Mouse (Mus musculus) neural tube, embryonic 14.5 days (tissue): ENCODE data around the gene Gfpt1. TPM values are rescaled to one million over a fixed set of nuclear protein-coding genes. Genes with fewer than 3 reads are reported as not detected.
"Not testable (repeated sequence)": the region's sequence is repeated elsewhere in the genome, so short reads cannot be mapped to it uniquely, and the experiment has no call there.

Experiments
- ATAC-seq: fragments of 200-750 bp; cut with Nextera tagmentation; 2 replicates; pipeline ENCODE4 v1.8.0; 2017; ENCODE audit warnings: low read depth, mild to moderate bottlenecking, moderate TSS enrichment, moderate library complexity
- H3K27ac ChIP-seq: fragments of 300-500 bp; sonication (generic); 2 replicates; pipeline ENCODE4 v1.5.1; 2014; ENCODE audit warnings: low read depth, mild to moderate bottlenecking, control low read depth, low read length, moderate library complexity, mixed read lengths
- H3K27me3 ChIP-seq: fragments of 300-500 bp; sonication (generic); 2 replicates; pipeline ENCODE4 v1.6.1; 2014; ENCODE audit warnings: low read length; ENCODE audit not compliant: control insufficient read depth, insufficient read depth
- H3K36me3 ChIP-seq: fragments of 300-500 bp; sonication (generic); 2 replicates; pipeline ENCODE4 v1.6.1; 2014; ENCODE audit warnings: low read length, mixed read lengths; ENCODE audit not compliant: control insufficient read depth, insufficient read depth
- H3K4me1 ChIP-seq: fragments of 300-500 bp; sonication (generic); 2 replicates; pipeline ENCODE4 v1.6.1; 2014; ENCODE audit warnings: low read length; ENCODE audit not compliant: control insufficient read depth, insufficient read depth
- H3K4me2 ChIP-seq: fragments of 300-500 bp; sonication (generic); 2 replicates; pipeline ENCODE4 v1.6.1; 2014; ENCODE audit warnings: mild to moderate bottlenecking, low read depth, low read length, control low read depth
- H3K4me3 ChIP-seq: fragments of 300-500 bp; sonication (generic); 2 replicates; pipeline ENCODE4 v1.5.1; 2014; ENCODE audit warnings: low read depth, low read length, control low read depth, mixed read lengths
- H3K9ac ChIP-seq: fragments of 300-500 bp; sonication (generic); replicated peaks from 2 replicates; pipeline ENCODE4 v1.6.1; 2014; ENCODE audit warnings: low read depth, mild to moderate bottlenecking, control low read depth, low read length, mixed read lengths
- H3K9me3 ChIP-seq: fragments of 300-500 bp; sonication (generic); 2 replicates; pipeline ENCODE4 v1.6.1; 2016; ENCODE audit warnings: low read length; ENCODE audit not compliant: control insufficient read depth
- WGBS: fragments of 180-500 bp; shearing (Covaris S2); extraction: QIAGEN DNeasy Blood & Tissue Kit; methylation state at CpG from one replicate; pipeline ENCODE4 v1.1.7; 2014; 5-methylcytosine and 5-hydroxymethylcytosine counted together
- polyA plus RNA-seq: library from polyadenylated mRNA; unstranded; fragments of >200 nt; fragmentation: Nextera tagmentation; extraction: Ambion mirVana; gene quantifications from 2 replicates; pipeline ENCODE4 v1.2.1, GENCODE M21; 2014

The Gfpt1 gene
- polyA plus RNA-seq, 1 experiment from 2014 or later = 33.4 TPM

DNA sequence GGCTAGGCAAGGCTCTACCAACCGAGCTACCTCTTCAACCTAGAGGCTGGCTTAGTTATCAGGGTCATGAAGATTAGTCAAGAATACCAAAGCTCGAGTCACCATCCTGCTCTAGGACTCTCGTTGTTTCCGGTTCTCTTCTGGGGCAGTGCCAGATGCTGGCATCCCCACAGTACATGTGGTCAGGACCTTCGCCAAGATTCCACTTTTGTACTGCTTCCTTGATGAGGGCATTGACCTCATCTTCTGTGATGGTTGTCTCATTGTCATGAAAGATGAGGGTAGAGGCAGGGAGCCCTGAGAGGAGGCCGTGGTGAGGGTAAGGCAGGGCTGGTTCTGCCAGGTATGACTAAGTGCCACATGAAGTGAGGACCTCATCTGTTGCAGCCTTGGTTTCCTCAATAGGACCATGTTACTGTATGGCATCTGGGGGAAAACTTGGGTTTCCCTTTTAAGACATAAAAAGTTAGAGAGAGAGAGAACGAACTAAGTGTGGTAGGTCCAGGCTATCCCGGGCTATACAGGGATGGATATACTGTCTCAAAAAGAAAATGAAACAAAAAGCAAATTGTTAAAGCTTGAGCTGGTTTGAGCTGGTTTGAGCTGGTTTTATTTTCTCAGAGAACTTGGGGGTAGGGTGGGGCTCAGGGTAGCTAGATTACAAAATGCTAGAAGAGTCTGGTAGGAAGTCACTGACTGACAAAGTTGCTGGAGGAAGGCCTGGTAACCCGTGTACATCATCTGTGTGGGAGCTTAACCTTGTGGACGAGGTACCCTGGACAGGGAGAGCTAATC is 4.6 kb upstream of the Gfpt1 start:
- H3K27me3 ChIP-seq = no peaks in the 10 kb centered on the region
- no peak for ATAC-seq
- no peaks in the 10 kb centered on the region for H3K36me3 ChIP-seq
- H3K9ac ChIP-seq = no peak overlapping the region
- no peak overlapping the region for H3K4me3 ChIP-seq
- H3K4me2 ChIP-seq = no peak overlapping the region
- WGBS = 87% methylated on average over 10 of the region's 10 CpGs
- H3K4me1 ChIP-seq = no peaks in the 10 kb centered on the region
- no peak overlapping the region for H3K27ac ChIP-seq
- no peaks in the 10 kb centered on the region for H3K9me3 ChIP-seq

GRCm38 (mm10) chr6:87039161-87039560 is 3.5 kb upstream of the Gfpt1 start:
- no peaks in the 10 kb centered on the region for H3K36me3 ChIP-seq
- no peak overlapping the region for H3K9ac ChIP-seq
- no peaks in the 10 kb centered on the region for H3K27me3 ChIP-seq
- H3K4me2 ChIP-seq = no peak overlapping the region
- ATAC-seq = no peak
- H3K4me3 ChIP-seq = no peak overlapping the region
- peaks cover 7% of the 10 kb centered on the region for H3K4me1 ChIP-seq
- no peaks in the 10 kb centered on the region for H3K9me3 ChIP-seq
- 91% methylated on average over 8 of the region's 8 CpGs for WGBS
- no peak overlapping the region for H3K27ac ChIP-seq

- H3K4me2 ChIP-seq = no peak overlapping the region
- 83% methylated on average over 4 of the region's 4 CpGs for WGBS
- H3K9me3 ChIP-seq = no peaks in the 10 kb centered on the region
- no peak for ATAC-seq
- H3K4me1 ChIP-seq = peaks cover 7% of the 10 kb centered on the region
- no peak overlapping the region for H3K4me3 ChIP-seq
- H3K27ac ChIP-seq = peak overlapping the region; percentile 57; the same call in 1 of the 2 replicates
- H3K9ac ChIP-seq = no peak overlapping the region
- H3K36me3 ChIP-seq = no peaks in the 10 kb centered on the region
- no peaks in the 10 kb centered on the region for H3K27me3 ChIP-seq
These were observed 1.7 kb upstream of the Gfpt1 start for GRCm38 (mm10) chr6:87040971-87041370.

GRCm38 (mm10) chr6:87041431-87041830 is 1.2 kb upstream of the Gfpt1 start:
- H3K4me2 ChIP-seq = peak overlapping the region; percentile 62; the same call in 1 of the 2 replicates
- WGBS = 88% methylated on average over 7 of the region's 7 CpGs
- no peaks in the 10 kb centered on the region for H3K36me3 ChIP-seq
- no peaks in the 10 kb centered on the region for H3K9me3 ChIP-seq
- ATAC-seq = no peak
- H3K4me3 ChIP-seq = no peak overlapping the region
- H3K27ac ChIP-seq = no peak overlapping the region
- peaks cover 7% of the 10 kb centered on the region for H3K4me1 ChIP-seq
- H3K9ac ChIP-seq = peak overlapping the region; percentile 95; the same call in 1 of the 2 replicates
- no peaks in the 10 kb centered on the region for H3K27me3 ChIP-seq

DNA sequence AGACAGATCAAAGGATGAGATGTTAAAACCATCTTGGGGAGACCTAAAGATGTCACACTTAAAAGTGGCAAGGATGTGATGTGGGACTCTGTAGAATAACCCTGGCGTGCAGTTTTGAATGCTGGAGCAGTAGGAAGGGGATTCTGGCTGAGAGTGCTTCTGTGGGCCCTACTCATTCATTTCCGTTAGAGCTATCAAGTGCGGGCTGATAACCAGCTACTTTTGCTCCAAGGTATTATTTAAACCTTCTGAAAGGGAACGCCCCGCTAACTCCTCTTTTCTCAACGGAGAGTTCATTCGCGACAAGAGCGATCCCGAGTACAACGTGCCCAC is 676 bp upstream of the Gfpt1 start:
- WGBS = under 1% methylated on average over 11 of the region's 11 CpGs
- Histone ChIP-seq H3K4me3 (peak overlapping the region; percentile 90), H3K27me3 (no peaks in the 10 kb centered on the region), H3K27ac (peak overlapping the region; percentile 97), H3K9me3 (no peaks in the 10 kb centered on the region), H3K4me2 (peak overlapping the region; percentile 62), H3K36me3 (no peaks in the 10 kb centered on the region), H3K9ac (peak overlapping the region; percentile 95), H3K4me1 (peaks cover 7% of the 10 kb centered on the region)
- no peak for ATAC-seq

GRCm38 (mm10) chr6:87043131-87043516 is 478 bp downstream of the Gfpt1 start:
- 4% methylated on average over 9 of the region's 9 CpGs for WGBS
- peak overlapping the region; percentile 90 for H3K4me3 ChIP-seq
- H3K4me2 ChIP-seq = peak overlapping the region; percentile 62
- peak overlapping the region; percentile 97 for H3K27ac ChIP-seq
- H3K9ac ChIP-seq = peak overlapping the region; percentile 95
- H3K27me3 ChIP-seq = no peaks in the 10 kb centered on the region
- peaks cover 7% of the 10 kb centered on the region for H3K4me1 ChIP-seq
- peak; percentile 45 for ATAC-seq
- H3K36me3 ChIP-seq = no peaks in the 10 kb centered on the region
- H3K9me3 ChIP-seq = no peaks in the 10 kb centered on the region

GRCm38 (mm10) chr6:87044895-87045294 is 2.2 kb downstream of the Gfpt1 start:
- Histone ChIP-seq H3K36me3 (no peaks in the 10 kb centered on the region), H3K9ac (no peak overlapping the region), H3K4me2 (no peak overlapping the region), H3K27ac (no peak overlapping the region), H3K4me3 (no peak overlapping the region), H3K4me1 (peaks cover 7% of the 10 kb centered on the region), H3K9me3 (no peaks in the 10 kb centered on the region), H3K27me3 (no peaks in the 10 kb centered on the region)
- 89% methylated on average over 2 of the region's 2 CpGs for WGBS
- no peak for ATAC-seq

DNA sequence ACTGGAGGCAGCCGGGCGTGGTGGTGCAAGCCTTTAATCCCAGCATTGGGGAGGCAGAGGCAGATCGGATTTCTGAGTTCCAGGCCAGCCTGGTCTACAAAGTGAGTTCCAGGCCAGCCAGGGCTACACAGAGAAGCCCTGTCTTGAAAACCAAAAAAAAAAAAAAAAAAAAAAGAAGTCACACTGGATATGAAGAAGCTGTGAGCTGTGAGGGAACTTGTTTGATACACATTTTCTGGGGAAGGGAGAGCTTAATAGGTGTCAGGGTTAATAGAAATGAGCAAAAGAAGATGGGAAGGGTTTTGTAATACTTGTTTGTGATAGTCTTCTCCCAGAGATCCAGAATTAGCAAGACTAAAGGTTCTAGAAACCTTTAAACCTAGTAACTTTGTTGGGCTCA is 2.9 kb downstream of the Gfpt1 start:
- no peaks in the 10 kb centered on the region for H3K27me3 ChIP-seq
- H3K9me3 ChIP-seq = no peaks in the 10 kb centered on the region
- no peak overlapping the region for H3K27ac ChIP-seq
- WGBS = 83% methylated on average over 3 of the region's 3 CpGs
- no peak overlapping the region for H3K9ac ChIP-seq
- no peak overlapping the region for H3K4me3 ChIP-seq
- H3K4me2 ChIP-seq = no peak overlapping the region
- no peak for ATAC-seq
- H3K4me1 ChIP-seq = peaks cover 7% of the 10 kb centered on the region
- no peaks in the 10 kb centered on the region for H3K36me3 ChIP-seq

- H3K36me3 ChIP-seq = peaks cover 22% of the 10 kb centered on the region
- not testable (repeated sequence) for H3K9me3 ChIP-seq, ATAC-seq, H3K4me2 ChIP-seq, H3K9ac ChIP-seq, H3K4me3 ChIP-seq, H3K27ac ChIP-seq, H3K4me1 ChIP-seq, H3K27me3 ChIP-seq
- WGBS = 94% methylated on average over 7 of the region's 7 CpGs
These were observed 6.1 kb downstream of the Gfpt1 start for GRCm38 (mm10) chr6:87048712-87049111.
